Mouse (Mus musculus) lung, adult 2 months (tissue): ENCODE data around the gene Atoh7.

Source experiments
- CTCF ChIP-seq: fragments of 200-500 bp; IDR thresholded peaks from 2 replicates; pipeline ENCODE4 v1.5.1; 2011; ENCODE audit warnings: mild to moderate bottlenecking, low read length, control low read depth; ENCODE audit not compliant: insufficient read depth
- POLR2A ChIP-seq: fragments of 200-500 bp; IDR thresholded peaks from 2 replicates; pipeline ENCODE4 v1.6.1; 2011; ENCODE audit warnings: low read depth, mild to moderate bottlenecking, control low read depth, low read length, borderline replicate concordance; ENCODE audit errors: extremely low read depth

DNA sequence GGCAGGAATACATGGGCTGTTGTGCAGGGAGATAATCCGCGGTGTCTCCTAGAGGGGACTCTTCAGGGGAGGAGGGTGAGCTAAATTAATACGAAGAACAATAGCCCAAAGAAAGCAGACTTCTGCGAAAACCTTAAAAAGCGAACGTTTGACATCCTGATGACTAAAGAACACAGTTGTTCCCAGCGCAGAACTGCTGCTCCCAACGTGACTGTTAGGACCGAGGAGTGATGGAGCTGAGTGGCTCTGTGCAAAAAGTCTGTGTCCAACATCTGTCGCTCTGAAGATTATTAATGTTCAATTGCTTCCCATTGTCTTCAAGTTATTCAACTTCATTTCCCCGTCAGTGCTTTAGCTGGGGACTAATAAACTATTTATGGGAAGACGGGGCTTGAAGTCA is 1.3 kb upstream of the Atoh7 start:
- TF ChIP-seq CTCF (no peak), POLR2A (no peak)
